Mouse (Mus musculus) spleen, adult 2 months (tissue): Measurements from ENCODE around the gene Tmc8. TPM values are rescaled to one million over a fixed set of nuclear protein-coding genes. Genes with fewer than 3 reads are reported as not detected.

Experiments used
- DNase-seq, 2 experiments: peaks; one replicate each; pipeline versions ENCODE4 v3.0.0 to v3.0.0-alpha.2; 2012 to 2021; ENCODE audit warnings: low spot score in 2 of 2, low read depth in 1 of 2
- H3K27ac ChIP-seq: fragments of 200-500 bp; 2 replicates; pipeline ENCODE4 v1.5.1; 2012; ENCODE audit warnings: low read length, inconsistent platforms; ENCODE audit not compliant: insufficient read depth
- H3K27me3 ChIP-seq: fragments of 200-500 bp; 2 replicates; pipeline ENCODE4 v1.6.1; 2012; ENCODE audit warnings: mild to moderate bottlenecking, moderate library complexity, low read length, inconsistent platforms; ENCODE audit not compliant: control insufficient read depth, insufficient read depth
- H3K36me3 ChIP-seq: fragments of 200-500 bp; 2 replicates; pipeline ENCODE4 v1.6.1; 2012; ENCODE audit warnings: mild to moderate bottlenecking, low read length, inconsistent platforms; ENCODE audit not compliant: control insufficient read depth, insufficient read depth
- H3K4me1 ChIP-seq: fragments of 200-500 bp; 2 replicates; pipeline ENCODE4 v1.6.1; 2011; ENCODE audit warnings: inconsistent platforms; ENCODE audit not compliant: control insufficient read depth, insufficient read depth, insufficient read length
- H3K4me3 ChIP-seq: fragments of 200-500 bp; 2 replicates; pipeline ENCODE4 v1.5.1; 2011; ENCODE audit warnings: mild to moderate bottlenecking, inconsistent platforms; ENCODE audit not compliant: insufficient read depth, insufficient read length; ENCODE audit errors: extremely low read depth
- CTCF ChIP-seq: fragments of 200-500 bp; IDR thresholded peaks from 2 replicates; pipeline ENCODE4 v1.5.1; 2011; ENCODE audit warnings: mild to moderate bottlenecking, inconsistent platforms; ENCODE audit not compliant: insufficient read depth, insufficient read length, insufficient replicate concordance; ENCODE audit errors: extremely low read depth
- POLR2A ChIP-seq: fragments of 200-500 bp; IDR thresholded peaks from 2 replicates; pipeline ENCODE4 v1.6.1; 2011; ENCODE audit warnings: low read depth, low read length, inconsistent platforms
- WGBS: fragments of 180-500 bp; shearing (Covaris S2); methylation state at CpG from one replicate; pipeline ENCODE4 v1.1.7; 2018; 5-methylcytosine and 5-hydroxymethylcytosine counted together
- polyA plus RNA-seq: library from polyadenylated mRNA; depleted of rRNA; stranded (reverse); fragments of >200 nt; gene quantifications from 2 replicates; pipeline ENCODE4 v1.2.3, GENCODE M21; 2012

Gene Tmc8
- polyA plus RNA-seq, 1 experiment: 90.1 TPM

GRCm38 (mm10) chr11:117779434-117780198 is 2.3 kb upstream of the Tmc8 start:
- peak overlapping the region; percentile 86 for H3K4me3 ChIP-seq
- no peaks in the 10 kb centered on the region for H3K27me3 ChIP-seq
- under 1% methylated on average over 38 of the region's 38 CpGs for WGBS
- DNase-seq: peak in 1 of 2 experiments; percentile 71
- TF ChIP-seq CTCF (no peak), POLR2A (peak; percentile 70)
- H3K36me3 ChIP-seq: peaks cover 27% of the 10 kb centered on the region
- peaks cover 18% of the 10 kb centered on the region; the same call in 1 of the 2 replicates for H3K4me1 ChIP-seq
- peak overlapping the region; percentile 99 for H3K27ac ChIP-seq

- H3K27ac ChIP-seq: peak overlapping the region; percentile 99
- H3K4me3 ChIP-seq: peak overlapping the region; percentile 86
- TF ChIP-seq CTCF (no peak), POLR2A (no peak)
- under 1% methylated on average over 17 of the region's 17 CpGs for whole genome bisulfite sequencing
- peaks cover 18% of the 10 kb centered on the region; the same call in 1 of the 2 replicates for H3K4me1 ChIP-seq
- H3K27me3 ChIP-seq: no peaks in the 10 kb centered on the region
- DNase-seq: no peak
- peaks cover 28% of the 10 kb centered on the region for H3K36me3 ChIP-seq
Measured at GRCm38 (mm10) chr11:117780199-117780515, 1.7 kb upstream of the Tmc8 start.

GRCm38 (mm10) chr11:117780582-117781111 is 1.2 kb upstream of the Tmc8 start:
- Histone ChIP-seq H3K4me1 (peaks cover 18% of the 10 kb centered on the region; the same call in 1 of the 2 replicates), H3K4me3 (peak overlapping the region; percentile 86), H3K27me3 (no peaks in the 10 kb centered on the region), H3K36me3 (peaks cover 24% of the 10 kb centered on the region), H3K27ac (peak overlapping the region; percentile 99)
- TF ChIP-seq CTCF (no peak), POLR2A (no peak)
- DNase-seq: peak; percentile 95 to 96
- under 1% methylated on average over 19 of the region's 19 CpGs for WGBS

- TF ChIP-seq POLR2A (peak; percentile 12; the same call in 1 of the 2 replicates), CTCF (no peak)
- Histone ChIP-seq H3K27ac (peak overlapping the region; percentile 99), H3K27me3 (no peaks in the 10 kb centered on the region), H3K4me3 (peak overlapping the region; percentile 86), H3K36me3 (peaks cover 19% of the 10 kb centered on the region), H3K4me1 (peaks cover 14% of the 10 kb centered on the region; the same call in 1 of the 2 replicates)
- WGBS: 1% methylated on average over 18 of the region's 18 CpGs
- DNase-seq: peak in 1 of 2 experiments; percentile 72
Measured at GRCm38 (mm10) chr11:117781199-117781821, 566 bp upstream of the Tmc8 start.

- Histone ChIP-seq H3K36me3 (peaks cover 15% of the 10 kb centered on the region), H3K27ac (peak overlapping the region; percentile 99), H3K4me1 (peaks cover 12% of the 10 kb centered on the region; the same call in 1 of the 2 replicates), H3K27me3 (no peaks in the 10 kb centered on the region), H3K4me3 (peak overlapping the region; percentile 86)
- TF ChIP-seq POLR2A: no peak
- no peak for TF ChIP-seq CTCF
- 14% methylated on average over 9 of the region's 9 CpGs for WGBS
- no peak for DNase-seq
Measured at GRCm38 (mm10) chr11:117782705-117783034, 794 bp downstream of the Tmc8 start.

GRCm38 (mm10) chr11:117783089-117783488 is 1.2 kb downstream of the Tmc8 start:
- Histone ChIP-seq H3K36me3 (peaks cover 12% of the 10 kb centered on the region), H3K27ac (peak overlapping the region; percentile 99), H3K4me3 (peak overlapping the region; percentile 86), H3K4me1 (peaks cover 11% of the 10 kb centered on the region; the same call in 1 of the 2 replicates), H3K27me3 (no peaks in the 10 kb centered on the region)
- peak; percentile 73 for TF ChIP-seq POLR2A
- peak; percentile 60 for TF ChIP-seq CTCF
- WGBS: 6% methylated on average over 31 of the region's 31 CpGs
- DNase-seq: peak in 1 of 2 experiments; percentile 81
